Mouse (Mus musculus) megakaryocyte, embryonic 14.5 days (primary cell): ENCODE results near the gene Ctsl. TPM values are rescaled to one million over a fixed set of nuclear protein-coding genes. Genes with fewer than 3 reads are reported as not detected.
A peak's percentile ranks its signal among the peaks of the same experiment; 100 is the strongest.

Source experiments
- H3K27me3 ChIP-seq: replicated peaks from 2 replicates; pipeline ENCODE3; 2012; ENCODE audit warnings: inconsistent platforms
- H3K36me3 ChIP-seq: replicated peaks from 2 replicates; pipeline ENCODE3; 2012; ENCODE audit warnings: low read length, inconsistent platforms, mixed read lengths
- H3K4me1 ChIP-seq: 2 replicates; pipeline ENCODE4 v1.6.1; 2012; ENCODE audit warnings: inconsistent platforms
- H3K4me3 ChIP-seq: replicated peaks from 2 replicates; pipeline ENCODE3; 2012; ENCODE audit warnings: moderate library complexity, mild to moderate bottlenecking, inconsistent platforms
- H3K9me3 ChIP-seq: 2 replicates; pipeline ENCODE4 v1.6.1; 2012; ENCODE audit warnings: inconsistent platforms
- FLI1 ChIP-seq: IDR thresholded peaks from 2 replicates; pipeline ENCODE4 v1.6.1; 2012; ENCODE audit warnings: low read length, inconsistent platforms, mixed read lengths
- GATA1 ChIP-seq: IDR thresholded peaks from 3 replicates; pipeline ENCODE4 v1.6.1; 2012; ENCODE audit warnings: mixed read lengths, low read length, inconsistent platforms, borderline replicate concordance
- polyA plus RNA-seq: library from polyadenylated mRNA; stranded (reverse); fragments of >175 nt; gene quantifications from 2 replicates; pipeline ENCODE4 v1.2.3, GENCODE M21; 2012; ENCODE audit warnings: low replicate concordance; ENCODE audit not compliant: insufficient read depth

Gene Ctsl
- polyA plus RNA-seq, 1 experiment, result 15.0 TPM

DNA sequence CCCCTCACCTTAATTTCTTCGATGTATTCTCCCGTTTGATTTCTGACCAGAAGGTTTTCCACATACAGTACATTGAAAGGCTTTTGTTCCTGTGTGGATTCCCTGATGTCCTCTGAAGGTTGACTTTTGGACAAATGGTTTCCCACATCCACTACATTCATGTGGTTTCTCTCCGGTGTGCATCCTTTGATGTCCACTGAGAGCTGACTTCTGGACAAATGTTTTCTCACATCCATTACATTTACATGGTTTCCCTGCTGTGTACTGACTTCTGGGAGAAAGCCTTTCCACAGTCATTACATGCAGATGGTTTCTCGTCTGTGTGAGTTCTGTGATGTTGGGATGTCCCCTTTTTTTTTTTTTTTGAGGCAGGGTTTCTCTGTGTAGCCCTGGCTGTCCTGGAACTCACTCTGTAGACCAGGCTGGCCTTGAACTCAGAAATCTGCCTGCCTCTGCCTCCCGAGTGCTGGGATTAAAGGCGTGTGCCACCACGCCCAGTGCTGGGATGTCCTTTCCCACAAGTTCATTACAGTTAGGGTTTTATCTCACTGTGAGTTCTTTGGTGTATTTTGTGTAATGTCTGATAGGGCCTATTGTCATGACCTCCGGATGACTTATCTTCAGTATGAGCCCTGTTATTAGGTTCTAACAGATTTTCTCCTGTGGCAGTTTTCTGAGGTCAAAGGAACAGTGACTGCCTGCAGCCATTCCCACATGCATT, 48.0 kb downstream of the Ctsl start:
- H3K27me3 ChIP-seq, result no peaks in the 10 kb centered on the region
- no peaks in the 10 kb centered on the region for H3K9me3 ChIP-seq
- TF ChIP-seq FLI1, result no peak
- TF ChIP-seq GATA1, result no peak
- no peaks in the 10 kb centered on the region for H3K36me3 ChIP-seq
- no peak overlapping the region for H3K4me3 ChIP-seq
- no peaks in the 10 kb centered on the region for H3K4me1 ChIP-seq

DNA sequence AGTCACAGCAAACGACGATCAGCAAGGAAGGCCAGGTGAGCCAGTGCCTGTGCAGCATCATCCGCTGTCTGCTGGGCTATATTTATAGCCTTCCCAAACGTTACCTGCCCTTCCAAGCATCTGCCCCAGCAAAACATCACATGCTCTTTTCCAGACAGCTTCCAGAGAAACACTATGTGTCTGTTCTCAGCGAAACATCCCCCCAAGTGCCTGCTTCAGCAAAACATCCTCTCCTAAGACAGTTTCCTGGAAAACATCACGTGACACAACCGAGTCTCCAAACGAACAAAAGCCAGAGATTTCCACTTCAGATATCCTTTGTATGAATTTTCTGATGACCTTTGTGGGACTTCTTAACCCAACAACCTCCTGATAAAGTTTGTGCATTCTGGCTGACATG, 50.4 kb downstream of the Ctsl start:
- TF ChIP-seq FLI1 (no peak), GATA1 (no peak)
- Histone ChIP-seq H3K9me3 (no peaks in the 10 kb centered on the region), H3K4me1 (peaks cover 3% of the 10 kb centered on the region; the same call in 1 of the 2 replicates), H3K27me3 (no peaks in the 10 kb centered on the region), H3K4me3 (no peak overlapping the region), H3K36me3 (no peaks in the 10 kb centered on the region)

DNA sequence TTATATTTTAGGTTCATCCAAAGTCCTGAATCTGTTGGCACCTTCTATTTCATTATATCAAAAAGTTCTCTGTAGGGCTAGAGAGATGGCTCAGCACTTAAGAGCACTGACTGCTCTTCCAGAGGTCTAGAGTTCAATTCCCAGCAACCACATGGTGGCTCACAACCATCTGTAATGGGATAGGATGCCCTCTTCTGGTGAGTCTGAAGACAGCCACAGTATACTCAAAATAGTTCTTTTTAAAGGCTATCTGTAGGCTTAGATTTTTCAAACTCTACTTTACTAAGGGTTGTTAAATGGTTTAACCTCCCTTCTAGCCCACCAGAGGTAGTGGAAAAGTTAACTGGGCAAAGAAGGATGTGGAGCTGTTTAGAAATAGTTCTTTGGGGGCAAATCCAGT, 50.9 kb downstream of the Ctsl start:
- no peaks in the 10 kb centered on the region for H3K9me3 ChIP-seq
- no peak overlapping the region for H3K4me3 ChIP-seq
- TF ChIP-seq GATA1 (no peak), FLI1 (no peak)
- H3K4me1 ChIP-seq, result peaks cover 7% of the 10 kb centered on the region; the same call in 1 of the 2 replicates
- H3K36me3 ChIP-seq, result no peaks in the 10 kb centered on the region
- H3K27me3 ChIP-seq, result no peaks in the 10 kb centered on the region

DNA sequence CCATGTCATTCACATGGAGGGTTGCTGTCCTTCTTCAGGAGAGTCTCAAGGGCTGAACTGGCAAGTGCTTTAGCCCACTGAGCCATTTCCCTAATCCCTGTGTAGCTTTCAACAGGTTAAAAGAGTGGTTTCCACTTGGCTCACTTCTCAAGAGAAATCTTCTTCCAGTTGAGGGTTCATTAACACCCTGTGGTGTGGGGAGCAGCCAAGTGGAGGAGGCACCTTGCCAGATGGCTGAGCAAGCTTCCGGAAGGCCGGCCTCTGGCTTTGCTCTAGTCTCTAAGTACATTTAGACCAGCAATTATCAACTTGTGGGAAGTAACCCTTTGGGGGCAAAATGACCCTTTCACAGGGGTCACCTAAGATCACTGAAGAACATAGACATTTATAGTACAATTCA, 52.3 kb downstream of the Ctsl start:
- TF ChIP-seq FLI1, result no peak
- no peak for TF ChIP-seq GATA1
- Histone ChIP-seq H3K4me1 (peaks cover 7% of the 10 kb centered on the region; the same call in 1 of the 2 replicates), H3K4me3 (no peak overlapping the region), H3K27me3 (no peaks in the 10 kb centered on the region), H3K36me3 (no peaks in the 10 kb centered on the region), H3K9me3 (no peaks in the 10 kb centered on the region)

DNA sequence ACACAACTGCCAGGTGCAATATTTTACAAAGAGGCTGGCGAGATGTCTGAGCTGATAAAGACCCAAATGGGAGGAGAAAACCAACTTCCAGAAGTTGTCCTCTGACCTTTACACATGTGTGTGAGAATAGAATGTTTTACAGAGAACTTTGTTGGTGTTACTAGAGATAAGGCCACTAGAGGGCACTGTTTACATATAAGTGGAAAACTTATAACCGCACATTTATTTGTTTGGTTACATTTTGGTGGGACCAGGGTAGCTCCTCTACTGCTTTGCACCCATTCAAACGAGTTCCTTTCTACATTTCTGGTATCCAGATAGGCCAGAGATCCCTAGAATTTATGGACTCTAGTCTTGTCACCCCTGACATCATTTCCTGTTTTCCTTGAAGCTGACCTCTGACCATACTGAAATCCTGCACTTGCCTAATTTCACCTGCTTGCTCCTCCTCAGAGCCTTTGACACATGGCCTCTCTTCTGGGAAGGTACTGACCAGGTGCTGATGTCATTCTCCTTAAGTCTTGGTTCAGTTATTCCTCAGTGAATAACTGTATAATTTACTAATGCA, 55.1 kb downstream of the Ctsl start:
- TF ChIP-seq FLI1 (no peak), GATA1 (no peak)
- H3K36me3 ChIP-seq, result no peaks in the 10 kb centered on the region
- H3K4me3 ChIP-seq, result peak overlapping the region; percentile 72

DNA sequence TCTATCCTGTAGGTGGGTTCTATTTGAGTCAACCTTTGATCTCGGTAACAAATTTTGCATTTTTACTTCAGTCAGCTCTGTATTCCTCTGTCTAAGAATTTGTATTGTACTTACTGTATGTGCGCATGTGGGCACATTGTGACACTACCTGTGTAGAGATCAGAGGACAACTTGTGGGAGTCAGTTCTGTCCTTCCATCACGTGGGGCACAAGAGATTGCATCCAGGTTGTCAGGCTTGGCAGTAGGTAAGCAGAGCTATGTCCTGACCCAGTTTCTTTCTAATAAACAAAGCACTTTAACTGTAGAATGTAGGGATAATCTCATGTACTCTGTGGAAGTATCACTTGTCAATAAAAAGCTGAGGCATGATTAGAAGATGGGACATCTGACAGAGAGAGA, 56.6 kb downstream of the Ctsl start:
- H3K4me3 ChIP-seq, result no peak overlapping the region
- no peaks in the 10 kb centered on the region for H3K27me3 ChIP-seq
- H3K9me3 ChIP-seq, result no peaks in the 10 kb centered on the region
- peaks cover 34% of the 10 kb centered on the region for H3K4me1 ChIP-seq
- TF ChIP-seq GATA1, result no peak
- no peak for TF ChIP-seq FLI1
- H3K36me3 ChIP-seq, result no peaks in the 10 kb centered on the region

More for the DNA sequence above, 55.1 kb downstream of the Ctsl start:
- Histone ChIP-seq H3K27me3 (no peaks in the 10 kb centered on the region), H3K4me1 (peaks cover 18% of the 10 kb centered on the region), H3K9me3 (no peaks in the 10 kb centered on the region)

DNA sequence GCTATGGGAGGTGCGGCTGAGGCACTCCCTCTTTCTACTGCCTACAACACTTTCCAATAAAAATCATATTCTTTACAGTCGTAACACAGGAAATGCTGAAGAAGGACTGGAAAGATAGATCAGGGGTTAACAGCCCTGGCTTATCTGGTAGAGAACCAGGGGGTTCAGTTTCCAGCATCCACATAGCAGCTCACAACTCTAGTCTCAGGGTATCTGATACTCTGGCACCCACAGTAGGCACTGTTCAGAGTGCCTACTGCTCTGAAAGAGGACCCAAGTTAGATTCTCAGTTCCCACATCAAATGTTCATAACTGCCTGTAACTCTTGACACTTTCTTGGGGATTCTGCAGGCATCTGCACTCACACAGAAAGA, 57.8 kb downstream of the Ctsl start:
- TF ChIP-seq FLI1, result no peak
- no peak for TF ChIP-seq GATA1
- Histone ChIP-seq H3K36me3 (peaks cover 8% of the 10 kb centered on the region), H3K27me3 (no peaks in the 10 kb centered on the region), H3K9me3 (no peaks in the 10 kb centered on the region), H3K4me1 (peaks cover 41% of the 10 kb centered on the region), H3K4me3 (peak overlapping the region; percentile 95)

DNA sequence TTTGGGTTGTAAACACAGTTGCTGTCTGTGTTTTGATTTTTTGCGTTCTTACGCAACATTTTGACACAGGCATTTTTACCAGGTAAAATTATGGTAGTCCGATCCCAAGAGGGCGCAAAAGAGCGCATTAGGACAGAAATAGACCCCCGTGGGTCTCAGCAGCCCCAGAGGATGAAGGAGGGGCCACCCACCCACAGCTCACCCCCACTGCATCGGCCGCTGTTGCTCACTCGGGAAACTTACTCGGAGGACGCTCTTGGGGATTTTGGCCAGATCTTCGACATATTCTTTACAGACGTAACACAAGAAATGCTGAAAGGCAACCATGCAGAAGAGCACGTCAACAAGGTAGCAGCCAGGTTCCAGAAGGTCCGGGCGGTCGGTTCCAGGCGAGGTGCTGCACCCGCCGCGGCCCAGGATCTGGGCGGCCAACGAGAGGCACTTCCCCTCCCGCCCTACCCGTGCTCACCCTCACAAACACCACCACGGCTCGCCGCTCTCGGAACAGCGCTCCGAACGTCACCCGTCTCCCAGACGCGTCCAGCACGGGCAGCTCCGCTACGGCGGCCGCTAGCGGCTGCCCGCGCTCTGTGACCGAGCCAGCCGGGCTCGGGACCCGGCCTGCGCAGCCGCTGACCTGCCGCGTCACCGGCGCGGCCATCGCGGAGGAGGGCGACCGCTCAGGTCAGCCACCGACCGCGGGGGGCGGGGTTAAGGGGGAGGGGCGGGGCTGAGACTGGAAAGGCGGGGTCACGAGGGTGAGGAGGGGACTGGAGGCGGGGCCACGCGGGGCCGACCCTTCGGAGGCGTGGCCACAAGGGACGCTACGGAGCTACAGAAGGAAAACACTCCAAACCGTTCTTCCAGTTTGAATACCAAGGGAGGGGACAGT, 58.4 kb downstream of the Ctsl start, which contains the start of gene Aaed1:
Gene Aaed1, minus strand, starts transcription at position 687 of the 892 bp plus-strand sequence.
- Histone ChIP-seq H3K27me3 (no peaks in the 10 kb centered on the region), H3K4me1 (peaks cover 46% of the 10 kb centered on the region), H3K9me3 (no peaks in the 10 kb centered on the region), H3K4me3 (peak within 1 kb of the TSS; percentile 95), H3K36me3 (peaks cover 14% of the 10 kb centered on the region)
- TF ChIP-seq FLI1 (no peak), GATA1 (no peak)

DNA sequence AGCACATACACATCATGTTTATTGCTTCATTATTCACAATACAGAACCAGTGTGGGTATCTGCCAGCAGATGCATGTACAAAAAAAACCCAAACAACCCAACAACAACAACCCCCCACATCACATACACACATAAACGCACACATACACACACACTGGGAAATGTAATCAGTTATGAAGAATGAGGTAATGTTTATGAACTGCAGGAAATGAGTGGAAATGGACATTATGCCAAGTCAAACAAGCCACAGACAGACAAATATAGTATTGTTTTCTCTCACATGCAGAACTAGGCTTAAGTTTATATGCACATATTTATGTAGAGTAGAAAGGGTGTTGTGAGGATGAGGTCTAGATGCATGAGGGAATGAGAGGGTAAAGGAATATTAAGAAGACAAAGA, 59.4 kb downstream of the Ctsl start:
- Histone ChIP-seq H3K4me3 (peak overlapping the region; percentile 95), H3K4me1 (peaks cover 50% of the 10 kb centered on the region), H3K9me3 (no peaks in the 10 kb centered on the region), H3K36me3 (peaks cover 20% of the 10 kb centered on the region), H3K27me3 (no peaks in the 10 kb centered on the region)
- TF ChIP-seq GATA1, result no peak
- no peak for TF ChIP-seq FLI1
